Mouse (Mus musculus): Measurements from ENCODE around the gene Ccdc85b. TPM values are rescaled to one million over a fixed set of nuclear protein-coding genes. Genes with fewer than 3 reads are reported as not detected.

Ccdc85b gene
- polyA plus RNA-seq, 1 experiment from 2014 or later = 7.5 TPM

- no peaks in the 10 kb centered on the region for H3K9me3 ChIP-seq (replicated peaks; ENCODE audit: control insufficient read depth, low read length)
- H3K9ac ChIP-seq (replicated peaks; ENCODE audit: low read length) = no peak overlapping the region
- no peak for DNase-seq (ENCODE audit: low spot score)
- H3K4me1 ChIP-seq (ENCODE audit: control insufficient read depth, insufficient read depth, low read length) = no peaks in the 10 kb centered on the region
- WGBS = 85% methylated on average over 10 of the region's 10 CpGs
- no peak for ATAC-seq (replicated peaks; ENCODE audit: insufficient number of reproducible peaks, low FRiP score, low TSS enrichment, low read depth)
- H3K4me2 ChIP-seq (ENCODE audit: low read depth, low read length) = no peak overlapping the region
- H3K36me3 ChIP-seq (replicated peaks; ENCODE audit: control insufficient read depth, insufficient read depth, low read depth, low read length) = no peaks in the 10 kb centered on the region; the same call in 1 of the 2 replicates
- no peak overlapping the region for H3K4me3 ChIP-seq (ENCODE audit: low read depth, low read length)
- no peaks in the 10 kb centered on the region for H3K27me3 ChIP-seq (ENCODE audit: control insufficient read depth, insufficient read depth, low read length)
- no peak overlapping the region for H3K27ac ChIP-seq (replicated peaks; ENCODE audit: low read depth, low read length)
These were observed 19.4 kb upstream of the Ccdc85b start for GRCm38 (mm10) chr19:5477004-5477667.

GRCm38 (mm10) chr19:5475069-5475714, 17.5 kb upstream of the Ccdc85b start:
- DNase-seq (ENCODE audit: low spot score) = no peak
- Histone ChIP-seq H3K4me1 (ENCODE audit: control insufficient read depth, insufficient read depth, low read length) (no peaks in the 10 kb centered on the region), H3K4me2 (ENCODE audit: low read depth, low read length) (peak overlapping the region; percentile 79), H3K27ac (replicated peaks; ENCODE audit: low read depth, low read length) (peak overlapping the region; percentile 82), H3K27me3 (ENCODE audit: control insufficient read depth, insufficient read depth, low read length) (no peaks in the 10 kb centered on the region), H3K9me3 (replicated peaks; ENCODE audit: control insufficient read depth, low read length) (no peaks in the 10 kb centered on the region), H3K9ac (replicated peaks; ENCODE audit: low read length) (peak overlapping the region; percentile 86), H3K36me3 (replicated peaks; ENCODE audit: control insufficient read depth, insufficient read depth, low read depth, low read length) (no peaks in the 10 kb centered on the region), H3K4me3 (ENCODE audit: low read depth, low read length) (peak overlapping the region; percentile 67)
- peak; percentile 10; the same call in 1 of the 2 replicates for ATAC-seq (replicated peaks; ENCODE audit: insufficient number of reproducible peaks, low FRiP score, low TSS enrichment, low read depth)
- WGBS = 17% methylated on average over 13 of the region's 13 CpGs

GRCm38 (mm10) chr19:5474281-5475068, 16.8 kb upstream of the Ccdc85b start:
- peak; percentile 68 for ATAC-seq (replicated peaks; ENCODE audit: insufficient number of reproducible peaks, low FRiP score, low TSS enrichment, low read depth)
- peak overlapping the region; percentile 86 for H3K9ac ChIP-seq (replicated peaks; ENCODE audit: low read length)
- H3K27me3 ChIP-seq (ENCODE audit: control insufficient read depth, insufficient read depth, low read length) = no peaks in the 10 kb centered on the region
- under 1% methylated on average over 55 of the region's 68 CpGs for WGBS
- peak overlapping the region; percentile 67 for H3K4me3 ChIP-seq (ENCODE audit: low read depth, low read length)
- H3K4me1 ChIP-seq (ENCODE audit: control insufficient read depth, insufficient read depth, low read length) = no peaks in the 10 kb centered on the region
- H3K36me3 ChIP-seq (replicated peaks; ENCODE audit: control insufficient read depth, insufficient read depth, low read depth, low read length) = no peaks in the 10 kb centered on the region
- peak overlapping the region; percentile 82 for H3K27ac ChIP-seq (replicated peaks; ENCODE audit: low read depth, low read length)
- peak; percentile 59 for DNase-seq (ENCODE audit: low spot score)
- peak overlapping the region; percentile 79 for H3K4me2 ChIP-seq (ENCODE audit: low read depth, low read length)
- H3K9me3 ChIP-seq (replicated peaks; ENCODE audit: control insufficient read depth, low read length) = no peaks in the 10 kb centered on the region

- peak; percentile 41; the same call in 1 of the 2 replicates for ATAC-seq (replicated peaks; ENCODE audit: insufficient number of reproducible peaks, low FRiP score, low TSS enrichment, low read depth)
- no peaks in the 10 kb centered on the region for H3K36me3 ChIP-seq (replicated peaks; ENCODE audit: control insufficient read depth, insufficient read depth, low read depth, low read length)
- H3K9ac ChIP-seq (replicated peaks; ENCODE audit: low read length) = peak within 1 kb of the TSS; percentile 86
- peak; percentile 83 for DNase-seq (ENCODE audit: low spot score)
- no peaks in the 10 kb centered on the region for H3K4me1 ChIP-seq (ENCODE audit: control insufficient read depth, insufficient read depth, low read length)
- WGBS = 1% methylated on average over 22 of the region's 22 CpGs
- peak within 1 kb of the TSS; percentile 67 for H3K4me3 ChIP-seq (ENCODE audit: low read depth, low read length)
- H3K27me3 ChIP-seq (ENCODE audit: control insufficient read depth, insufficient read depth, low read length) = no peaks in the 10 kb centered on the region
- H3K9me3 ChIP-seq (replicated peaks; ENCODE audit: control insufficient read depth, low read length) = no peaks in the 10 kb centered on the region
- H3K4me2 ChIP-seq (ENCODE audit: low read depth, low read length) = peak within 1 kb of the TSS; percentile 79
- H3K27ac ChIP-seq (replicated peaks; ENCODE audit: low read depth, low read length) = peak within 1 kb of the TSS; percentile 82
These were observed 16.0 kb upstream of the Ccdc85b start, which contains the start of gene Efemp2 for GRCm38 (mm10) chr19:5473720-5474119. Gene Efemp2, plus strand, starts transcription at chr19:5473954.

- Histone ChIP-seq H3K4me1 (ENCODE audit: control insufficient read depth, insufficient read depth, low read length) (no peaks in the 10 kb centered on the region), H3K9me3 (replicated peaks; ENCODE audit: control insufficient read depth, low read length) (no peaks in the 10 kb centered on the region), H3K9ac (replicated peaks; ENCODE audit: low read length) (no peak overlapping the region), H3K4me2 (ENCODE audit: low read depth, low read length) (no peak overlapping the region), H3K27me3 (ENCODE audit: control insufficient read depth, insufficient read depth, low read length) (no peaks in the 10 kb centered on the region), H3K36me3 (replicated peaks; ENCODE audit: control insufficient read depth, insufficient read depth, low read depth, low read length) (no peaks in the 10 kb centered on the region), H3K4me3 (ENCODE audit: low read depth, low read length) (0 out of 2 replicates have a peak overlapping the region, but pooled peaks have one; percentile 6), H3K27ac (replicated peaks; ENCODE audit: low read depth, low read length) (no peak overlapping the region)
- 75% methylated on average over 3 of the region's 3 CpGs for WGBS
- DNase-seq (ENCODE audit: low spot score) (no peak), ATAC-seq (replicated peaks; ENCODE audit: insufficient number of reproducible peaks, low FRiP score, low TSS enrichment, low read depth) (no peak)
These were observed 15.2 kb upstream of the Ccdc85b start for GRCm38 (mm10) chr19:5472857-5473256.

GRCm38 (mm10) chr19:5471846-5472245, 14.2 kb upstream of the Ccdc85b start:
- Histone ChIP-seq H3K27me3 (ENCODE audit: control insufficient read depth, insufficient read depth, low read length) (no peaks in the 10 kb centered on the region), H3K9ac (replicated peaks; ENCODE audit: low read length) (no peak overlapping the region), H3K9me3 (replicated peaks; ENCODE audit: control insufficient read depth, low read length) (no peaks in the 10 kb centered on the region), H3K36me3 (replicated peaks; ENCODE audit: control insufficient read depth, insufficient read depth, low read depth, low read length) (no peaks in the 10 kb centered on the region; the same call in 1 of the 2 replicates), H3K27ac (replicated peaks; ENCODE audit: low read depth, low read length) (no peak overlapping the region), H3K4me1 (ENCODE audit: control insufficient read depth, insufficient read depth, low read length) (no peaks in the 10 kb centered on the region), H3K4me2 (ENCODE audit: low read depth, low read length) (no peak overlapping the region), H3K4me3 (ENCODE audit: low read depth, low read length) (no peak overlapping the region)
- ATAC-seq (replicated peaks; ENCODE audit: insufficient number of reproducible peaks, low FRiP score, low TSS enrichment, low read depth) (no peak), DNase-seq (ENCODE audit: low spot score) (no peak)
- 55% methylated on average over 5 of the region's 5 CpGs for WGBS

GRCm38 (mm10) chr19:5468374-5468773, 10.7 kb upstream of the Ccdc85b start, which contains the start of gene Ctsw:
Gene Ctsw, minus strand, starts transcription at chr19:5468507.
- 63% methylated on average over 5 of the region's 5 CpGs for WGBS
- Histone ChIP-seq H3K36me3 (replicated peaks; ENCODE audit: control insufficient read depth, insufficient read depth, low read depth, low read length) (peaks cover 5% of the 10 kb centered on the region), H3K4me3 (ENCODE audit: low read depth, low read length) (no peak within 1 kb of the TSS), H3K27me3 (ENCODE audit: control insufficient read depth, insufficient read depth, low read length) (no peaks in the 10 kb centered on the region), H3K9me3 (replicated peaks; ENCODE audit: control insufficient read depth, low read length) (no peaks in the 10 kb centered on the region), H3K4me2 (ENCODE audit: low read depth, low read length) (no peak within 1 kb of the TSS), H3K4me1 (ENCODE audit: control insufficient read depth, insufficient read depth, low read length) (no peaks in the 10 kb centered on the region), H3K9ac (replicated peaks; ENCODE audit: low read length) (no peak within 1 kb of the TSS), H3K27ac (replicated peaks; ENCODE audit: low read depth, low read length) (no peak within 1 kb of the TSS)
- ATAC-seq (replicated peaks; ENCODE audit: insufficient number of reproducible peaks, low FRiP score, low TSS enrichment, low read depth) (no peak), DNase-seq (ENCODE audit: low spot score) (no peak)

Data from embryonic facial prominence, embryonic 11.5 days (tissue).